In genomic region chr14:45566066-45566937, GRCm38 (mm10) we compare ENCODE assay signal across 8 mouse cellular contexts. TPM values are rescaled to one million over a fixed set of nuclear protein-coding genes. Genes with fewer than 3 reads are reported as not detected.
DNase-seq lines count a peak whose midpoint lies in the region; ATAC-seq and TF ChIP-seq lines count a peak whose summit lies in the region.

No protein-coding gene starts in this region.

- 25% methylated on average over 33 of the region's 33 CpGs for WGBS in kidney, adult 2 months
- WGBS in liver, adult 2 months, result 27% methylated on average over 33 of the region's 33 CpGs
- WGBS in midbrain, postnatal 0 days, result 21% methylated on average over 28 of the region's 33 CpGs

- peak overlapping the region; percentile 47 for H3K4me3 ChIP-seq in kidney, adult 2 months (ENCODE audit: insufficient read depth, low read depth, low read length)
- peak overlapping the region; percentile 57 for H3K4me3 ChIP-seq in liver, adult 2 months (ENCODE audit: insufficient read depth, low read depth, low read length)
- H3K4me3 ChIP-seq in midbrain, postnatal 0 days (ENCODE audit: low read depth, low read length), result peak overlapping the region; percentile 13; the same call in 1 of the 2 replicates
- peak overlapping the region; percentile 26 for H3K4me3 ChIP-seq in testis, adult 2 months (ENCODE audit: control insufficient read depth, low read depth, low read length)

- H3K79me2 ChIP-seq in liver, adult 2 months (ENCODE audit: control insufficient read depth, insufficient read depth, low read length), result no peaks in the 10 kb centered on the region

- H3K27me3 ChIP-seq in kidney, adult 2 months (replicated peaks; ENCODE audit: control insufficient read depth, insufficient read depth, low read length), result no peaks in the 10 kb centered on the region
- H3K27me3 ChIP-seq in liver, adult 2 months (ENCODE audit: control insufficient read depth, insufficient read depth, low read length), result no peaks in the 10 kb centered on the region
- H3K27me3 ChIP-seq in midbrain, postnatal 0 days (ENCODE audit: insufficient read depth, low read length), result no peaks in the 10 kb centered on the region
- no peaks in the 10 kb centered on the region for H3K27me3 ChIP-seq in testis, adult 2 months (ENCODE audit: control insufficient read depth, insufficient read depth, low read length)

- DNase-seq in 3134 (ENCODE audit: extremely low read depth, insufficient read length, low spot score), result peak; percentile 39
- DNase-seq in ZHBTc4 (ENCODE audit: low read depth, low spot score), result peak; percentile 88
- peak; percentile 38 to 58 for DNase-seq in gastrocnemius, postnatal 4 days (ENCODE audit: low spot score in 2 of 2)
- DNase-seq in kidney, adult 2 months, result peak; percentile 74
- peak; percentile 48 for DNase-seq in liver, adult 2 months (ENCODE audit: extremely low read depth, low read depth, low spot score)
- DNase-seq in midbrain, postnatal 0 days (ENCODE audit: low spot score), result peak; percentile 75

- H3K9ac ChIP-seq in liver, adult 2 months (ENCODE audit: low read depth, low read length), result peak overlapping the region; percentile 80
- H3K9ac ChIP-seq in midbrain, postnatal 0 days (replicated peaks; ENCODE audit: low read length, poor library complexity, severe bottlenecking), result no peak overlapping the region

- no peaks in the 10 kb centered on the region for H3K9me3 ChIP-seq in midbrain, postnatal 0 days (ENCODE audit: low read length)

- no peaks in the 10 kb centered on the region for H3K36me3 ChIP-seq in kidney, adult 2 months (ENCODE audit: control insufficient read depth, insufficient read depth, low read length)
- H3K36me3 ChIP-seq in liver, adult 2 months (ENCODE audit: control insufficient read depth, insufficient read depth, low read length), result no peaks in the 10 kb centered on the region
- no peaks in the 10 kb centered on the region for H3K36me3 ChIP-seq in midbrain, postnatal 0 days (ENCODE audit: insufficient read depth, low read length)
- H3K36me3 ChIP-seq in testis, adult 2 months (ENCODE audit: control insufficient read depth, insufficient read depth, low read length), result no peaks in the 10 kb centered on the region

- TF ChIP-seq POLR2A in kidney, adult 2 months (IDR thresholded peaks at IDR 0.05; ENCODE audit: low read depth, low read length), result no peak
- no peak for TF ChIP-seq POLR2A in liver, adult 2 months (IDR thresholded peaks at IDR 0.05; ENCODE audit: extremely low read depth, insufficient read depth, low read length)
- TF ChIP-seq POLR2A in testis, adult 2 months (IDR thresholded peaks at IDR 0.05; ENCODE audit: control insufficient read depth, low read depth, low read length), result no peak

- TF ChIP-seq CTCF in kidney, adult 2 months (conservative IDR thresholded peaks at IDR 0.05; ENCODE audit: insufficient read depth, insufficient read length, low read depth, low read length), result peak; percentile 73
- peak; percentile 71 for TF ChIP-seq CTCF in liver, adult 2 months (IDR thresholded peaks at IDR 0.05; ENCODE audit: low read depth, low read length)
- TF ChIP-seq CTCF in midbrain, postnatal 0 days (IDR thresholded peaks at IDR 0.05), result peak; percentile 81
- peak; percentile 61; the same call in 1 of the 2 replicates for TF ChIP-seq CTCF in testis, adult 2 months (IDR thresholded peaks at IDR 0.05; ENCODE audit: control insufficient read depth, insufficient read depth, insufficient replicate concordance, low read depth, low read length)

- no peak overlapping the region for H3K27ac ChIP-seq in kidney, adult 2 months (ENCODE audit: insufficient read depth, low read depth, low read length)
- H3K27ac ChIP-seq in liver, adult 2 months (replicated peaks; ENCODE audit: insufficient read depth, low read depth, low read length), result no peak overlapping the region
- peak overlapping the region; percentile 60 for H3K27ac ChIP-seq in midbrain, postnatal 0 days (ENCODE audit: low read depth, low read length)
- no peak overlapping the region for H3K27ac ChIP-seq in testis, adult 2 months (ENCODE audit: control insufficient read depth, insufficient read depth, low read depth, low read length)

- H3K4me1 ChIP-seq in kidney, adult 2 months (ENCODE audit: control insufficient read depth, insufficient read depth, low read length), result peaks cover 5% of the 10 kb centered on the region; the same call in 1 of the 2 replicates
- H3K4me1 ChIP-seq in liver, adult 2 months (ENCODE audit: control insufficient read depth, insufficient read depth, low read length), result peaks cover 2% of the 10 kb centered on the region; the same call in 1 of the 2 replicates
- H3K4me1 ChIP-seq in midbrain, postnatal 0 days (ENCODE audit: insufficient read depth, low read length), result no peaks in the 10 kb centered on the region
- peaks cover 6% of the 10 kb centered on the region; the same call in 1 of the 2 replicates for H3K4me1 ChIP-seq in testis, adult 2 months (ENCODE audit: control insufficient read depth, insufficient read depth, low read length)

- peak overlapping the region; percentile 43; the same call in 1 of the 2 replicates for H3K4me2 ChIP-seq in midbrain, postnatal 0 days (ENCODE audit: low read depth, low read length, poor library complexity, severe bottlenecking)

- peak; percentile 85 for ATAC-seq in common myeloid progenitor, adult 5-6 weeks (replicated peaks; ENCODE audit: low read depth, poor library complexity, severe bottlenecking)
- ATAC-seq in midbrain, postnatal 0 days (ENCODE audit: low FRiP score), result no peak

RNA-seq across cellular contexts. Expression of gene Fermt2, which starts 36.4 kb away (rescaled TPM):
- not detected in 2 replicates for total RNA-seq in common myeloid progenitor, adult 5-6 weeks (2017)
- total RNA-seq in gastrocnemius, postnatal 4 days (2021), result 100 to 1,000 TPM; 210 to 227 TPM
- 40.8 and 47.2 TPM in 2 replicates for polyA plus RNA-seq in kidney, adult 2 months (2012; rRNA removed)
- 95.1 and 104 TPM in 2 replicates for total RNA-seq in liver, adult 2 months (2014; rRNA removed)
- 37.4 and 49.7 TPM in 2 replicates for polyA plus RNA-seq in liver, adult 2 months (2012; rRNA removed)
- total RNA-seq in midbrain, postnatal 0 days (2014; rRNA removed), result 26.4 and 29.0 TPM in 2 replicates
- 66.7 and 70.0 TPM in 2 replicates for polyA plus RNA-seq in midbrain, postnatal 0 days (2015; fragmentation: Nextera tagmentation; extraction: Ambion mirVana)
- polyA plus RNA-seq in testis, adult 2 months (2012; rRNA removed), result 6.4 and 6.6 TPM in 2 replicates

Comparison
In these comparisons a context has a peak if more than half of its experiments do, and no peak if none do; other contexts are left out.
1. RNA of gene Fermt2, which starts 36.4 kb away (total RNA-seq): 210 to 227 TPM in gastrocnemius, postnatal 4 days, 95.1 to 104 TPM in liver, adult 2 months and 26.4 to 29.0 TPM in midbrain, postnatal 0 days; not detected in common myeloid progenitor, adult 5-6 weeks; every median in the first group is over 10 times any median in the second.
2. Peak in every context shown above with its lines, with median percentiles within 50 percentile points of each other: DNase-seq, H3K4me3 ChIP-seq and CTCF ChIP-seq.